In the genomic region with DNA sequence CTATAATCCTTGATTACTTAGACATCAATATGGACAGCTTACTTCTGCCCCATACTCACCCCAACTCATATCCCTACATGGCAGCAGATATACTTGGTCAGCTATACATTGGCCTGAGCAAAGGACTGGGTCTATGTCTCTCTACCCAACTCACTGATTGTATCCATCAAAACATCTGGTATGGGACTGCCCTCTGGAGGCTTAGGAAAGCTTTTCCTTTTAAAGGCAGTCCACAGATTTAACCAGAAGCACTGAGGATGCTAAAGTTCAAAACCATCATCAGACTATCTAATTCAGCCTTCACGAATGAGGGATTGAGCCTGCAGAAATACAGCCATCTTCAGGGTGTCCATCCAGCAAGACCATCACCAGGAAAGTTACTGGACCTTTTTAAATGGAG, we compare ENCODE assay signal across 23 mouse cellular contexts. TPM values are rescaled to one million over a fixed set of nuclear protein-coding genes. Genes with fewer than 3 reads are reported as not detected.
DNase-seq lines count a peak whose midpoint lies in the region; ATAC-seq and TF ChIP-seq lines count a peak whose summit lies in the region.
"Had no signal": no experiment of that assay in that cellular context is flagged by ENCODE, and none has a peak within 500 bp of the region (broad histone marks: within the 10 kb centered on the region; RNA-seq: fewer than 3 reads in every experiment).

No protein-coding gene starts in this region.

- no peaks in the 10 kb centered on the region for H3K36me3 ChIP-seq in heart, postnatal 0 days (replicated peaks; ENCODE audit: control insufficient read depth, insufficient read depth, low read length)
- H3K36me3 ChIP-seq in stomach, postnatal 0 days (ENCODE audit: control insufficient read depth, insufficient read depth, low read length), result no peaks in the 10 kb centered on the region
- H3K36me3 ChIP-seq: limb, embryonic 12.5 days; liver, embryonic 12.5 days; midbrain, embryonic 12.5 days; neural tube, embryonic 12.5 days had no signal

- no peak for TF ChIP-seq EP300 in heart, postnatal 0 days (IDR thresholded peaks at IDR 0.05; ENCODE audit: low read depth)
- TF ChIP-seq EP300 in stomach, postnatal 0 days (optimal IDR thresholded peaks at IDR 0.05), result no peak

- no peaks in the 10 kb centered on the region for H3K9me3 ChIP-seq in heart, postnatal 0 days (replicated peaks; ENCODE audit: control insufficient read depth, low read length)
- H3K9me3 ChIP-seq in stomach, postnatal 0 days (ENCODE audit: control insufficient read depth, low read length), result no peaks in the 10 kb centered on the region
- H3K9me3 ChIP-seq: limb, embryonic 12.5 days; liver, embryonic 12.5 days; midbrain, embryonic 12.5 days; neural tube, embryonic 12.5 days had no signal

- TF ChIP-seq CTCF in heart, postnatal 0 days (IDR thresholded peaks at IDR 0.05; ENCODE audit: low read depth), result peak; percentile 39
- TF ChIP-seq CTCF in stomach, postnatal 0 days (IDR thresholded peaks at IDR 0.05; ENCODE audit: low read depth), result peak; percentile 28; the same call in 1 of the 2 replicates

- no peaks in the 10 kb centered on the region for H3K27me3 ChIP-seq in heart, postnatal 0 days (ENCODE audit: control insufficient read depth, insufficient read depth, low read length)
- H3K27me3 ChIP-seq in stomach, postnatal 0 days (ENCODE audit: control insufficient read depth, insufficient read depth, low read length), result no peaks in the 10 kb centered on the region
- H3K27me3 ChIP-seq: limb, embryonic 12.5 days; liver, embryonic 12.5 days; midbrain, embryonic 12.5 days; neural tube, embryonic 12.5 days had no signal

- no peak overlapping the region for H3K27ac ChIP-seq in heart, postnatal 0 days (ENCODE audit: low read depth)
- no peak overlapping the region for H3K27ac ChIP-seq in stomach, postnatal 0 days (replicated peaks)
- H3K27ac ChIP-seq: limb, embryonic 12.5 days; liver, embryonic 12.5 days; midbrain, embryonic 12.5 days; neural tube, embryonic 12.5 days had no signal

- no peak overlapping the region for H3K9ac ChIP-seq in heart, postnatal 0 days (replicated peaks; ENCODE audit: low read depth, low read length)
- H3K9ac ChIP-seq in stomach, postnatal 0 days (ENCODE audit: low read length), result no peak overlapping the region
- H3K9ac ChIP-seq: forebrain, postnatal 0 days; limb, embryonic 12.5 days; liver, embryonic 12.5 days; midbrain, embryonic 12.5 days; neural tube, embryonic 12.5 days had no signal

- 68% methylated on average over 1 of the region's 1 CpGs for WGBS in heart, postnatal 0 days
- 56% methylated on average over 1 of the region's 1 CpGs for WGBS in stomach, postnatal 0 days

- H3K4me3 ChIP-seq in heart, postnatal 0 days (ENCODE audit: low read depth, low read length), result no peak overlapping the region
- no peak overlapping the region for H3K4me3 ChIP-seq in stomach, postnatal 0 days (ENCODE audit: low read depth, low read length)
- H3K4me3 ChIP-seq: limb, embryonic 12.5 days; liver, embryonic 12.5 days; midbrain, embryonic 12.5 days; neural tube, embryonic 12.5 days had no signal

- ATAC-seq in heart, postnatal 0 days (ENCODE audit: insufficient read depth, low read depth), result no peak
- ATAC-seq in stomach, postnatal 0 days (ENCODE audit: low FRiP score, low TSS enrichment), result no peak
- ATAC-seq: liver, embryonic 12.5 days had no signal

- H3K4me1 ChIP-seq in heart, postnatal 0 days (ENCODE audit: control insufficient read depth, insufficient read depth), result no peaks in the 10 kb centered on the region
- H3K4me1 ChIP-seq in stomach, postnatal 0 days (replicated peaks; ENCODE audit: control insufficient read depth, insufficient read depth), result no peaks in the 10 kb centered on the region
- H3K4me1 ChIP-seq: limb, embryonic 12.5 days; liver, embryonic 12.5 days; midbrain, embryonic 12.5 days; neural tube, embryonic 12.5 days had no signal

- DNase-seq in heart, postnatal 0 days (ENCODE audit: low spot score), result no peak
- DNase-seq in heart, adult 9 months (ENCODE audit: low spot score in 2 of 2), result no peak
- peak; percentile 3 to 21 for DNase-seq in kidney, postnatal 36 days
- DNase-seq in kidney, postnatal 4 days, result no peak
- peak; percentile 3 for DNase-seq in NIH3T3 (ENCODE audit: low read depth)
- DNase-seq in stomach, postnatal 0 days (ENCODE audit: low spot score), result no peak
- no peak for DNase-seq in urinary bladder, postnatal 10 days (ENCODE audit: low spot score)
- DNase-seq: adrenal gland, postnatal 25 days; cerebellum, adult 9-11 months; heart, postnatal 10 days; kidney, adult 2 months; lung, adult 2 months; lung, postnatal 14 days; right cerebral cortex, postnatal 14 days had no signal

- H3K4me2 ChIP-seq in heart, postnatal 0 days (ENCODE audit: low read depth, low read length), result no peak overlapping the region
- H3K4me2 ChIP-seq in stomach, postnatal 0 days (replicated peaks; ENCODE audit: low read depth), result no peak overlapping the region
- H3K4me2 ChIP-seq: heart, embryonic 11.5 days; limb, embryonic 12.5 days; liver, embryonic 12.5 days; midbrain, embryonic 12.5 days; neural tube, embryonic 12.5 days had no signal

RNA-seq across cellular contexts. Expression of gene Spag17, which starts 20.5 kb away (rescaled TPM):
- total RNA-seq in heart, postnatal 0 days (2014; rRNA removed; ENCODE audit: low replicate concordance), result not detected in 2 replicates
- polyA plus RNA-seq in heart, postnatal 0 days (2015; fragmentation: Nextera tagmentation; extraction: Ambion mirVana), result 0.18 and 0.27 TPM in 2 replicates
- polyA plus RNA-seq in stomach, postnatal 0 days (2015; fragmentation: Nextera tagmentation; extraction: Ambion mirVana), result 0.05 TPM in 1 of 2 replicates, not detected in the other
- total RNA-seq: adrenal gland, postnatal 25 days; common myeloid progenitor, adult 5-6 weeks; megakaryocyte progenitor cell, adult 5-6 weeks had no signal
- polyA plus RNA-seq: C2C12 had no signal

Comparison
In these comparisons a context has a peak if more than half of its experiments do, and no peak if none do; other contexts are left out.
1. DNase-seq: peak in kidney, postnatal 36 days (2 of 2) and NIH3T3 (single experiment); none in heart, postnatal 0 days (single experiment), heart, adult 9 months (0 of 2), kidney, postnatal 4 days (0 of 2), stomach, postnatal 0 days (single experiment) and urinary bladder, postnatal 10 days (single experiment).